Mouse (Mus musculus) thymus, postnatal 14 days (tissue): ENCODE results near the gene Gm10518.

Source experiments
- DNase-seq: peaks from one replicate; pipeline ENCODE4 v3.0.0; 2021

Gm10518 gene

GRCm38 (mm10) chr1:179835753-179836425, 32.7 kb downstream of the Gm10518 start:
- no peak for DNase-seq

- no peak for DNase-seq
Observed at GRCm38 (mm10) chr1:179836426-179837404, 33.5 kb downstream of the Gm10518 start.

- no peak for DNase-seq
Observed at GRCm38 (mm10) chr1:179842568-179842967, 39.4 kb downstream of the Gm10518 start.

- no peak for DNase-seq
Observed at GRCm38 (mm10) chr1:179843981-179844380, 40.8 kb downstream of the Gm10518 start.

- DNase-seq: peak; percentile 80
Observed at GRCm38 (mm10) chr1:179844894-179845293, 41.7 kb downstream of the Gm10518 start.

- no peak for DNase-seq
Observed at GRCm38 (mm10) chr1:179845832-179846499, 42.8 kb downstream of the Gm10518 start.

GRCm38 (mm10) chr1:179847173-179847572, 44.0 kb downstream of the Gm10518 start:
- no peak for DNase-seq

GRCm38 (mm10) chr1:179847759-179848389, 44.7 kb downstream of the Gm10518 start:
- peak; percentile 81 for DNase-seq

- peak; percentile 22 for DNase-seq
Observed at GRCm38 (mm10) chr1:179853421-179853820, 50.2 kb downstream of the Gm10518 start.
